Mouse (Mus musculus) limb, embryonic 13.5 days (tissue): Measurements from ENCODE around the gene Syce3. TPM values are rescaled to one million over a fixed set of nuclear protein-coding genes. Genes with fewer than 3 reads are reported as not detected.
"Not testable (repeated sequence)": the region's sequence is repeated elsewhere in the genome, so short reads cannot be mapped to it uniquely, and the experiment has no call there.

Experiments
- ATAC-seq: fragments of 200-750 bp; cut with Nextera tagmentation; 2 replicates; pipeline ENCODE4 v1.8.0; 2017; ENCODE audit warnings: low read depth, moderate number of reproducible peaks, moderate TSS enrichment; ENCODE audit not compliant: low FRiP score
- H3K27ac ChIP-seq: fragments of 300-500 bp; sonication (generic); 2 replicates; pipeline ENCODE4 v1.5.1; 2015; ENCODE audit warnings: inconsistent platforms, mild to moderate bottlenecking, moderate library complexity
- H3K27me3 ChIP-seq: fragments of 300-500 bp; sonication (generic); 2 replicates; pipeline ENCODE4 v1.6.1; 2015; ENCODE audit warnings: mild to moderate bottlenecking, inconsistent platforms
- H3K36me3 ChIP-seq: fragments of 300-500 bp; sonication (generic); 2 replicates; pipeline ENCODE4 v1.6.1; 2015; ENCODE audit warnings: inconsistent platforms, mild to moderate bottlenecking, moderate library complexity
- H3K4me1 ChIP-seq: fragments of 300-500 bp; sonication (generic); 2 replicates; pipeline ENCODE4 v1.6.1; 2015; ENCODE audit warnings: inconsistent platforms
- H3K4me2 ChIP-seq: fragments of 300-500 bp; sonication (generic); replicated peaks from 2 replicates; pipeline ENCODE4 v1.6.1; 2015; ENCODE audit warnings: inconsistent platforms, mild to moderate bottlenecking, moderate library complexity
- H3K4me3 ChIP-seq: fragments of 300-500 bp; sonication (generic); 2 replicates; pipeline ENCODE4 v1.5.1; 2015; ENCODE audit warnings: moderate library complexity, mild to moderate bottlenecking, inconsistent platforms
- H3K9ac ChIP-seq: fragments of 300-500 bp; sonication (generic); 2 replicates; pipeline ENCODE4 v1.6.1; 2015; ENCODE audit warnings: mild to moderate bottlenecking, inconsistent platforms
- H3K9me3 ChIP-seq: fragments of 300-500 bp; sonication (generic); 2 replicates; pipeline ENCODE4 v1.6.1; 2016; ENCODE audit warnings: inconsistent platforms
- WGBS: fragments of 180-500 bp; shearing (Covaris S2); methylation state at CpG from one replicate; pipeline ENCODE4 v1.1.7; 2015; 5-methylcytosine and 5-hydroxymethylcytosine counted together
- polyA plus RNA-seq: library from polyadenylated mRNA; unstranded; fragments of >200 nt; fragmentation: Nextera tagmentation; extraction: Ambion mirVana; gene quantifications from 2 replicates; pipeline ENCODE4 v1.2.1, GENCODE M21; 2015

The Syce3 gene
- polyA plus RNA-seq, 1 experiment from 2014 or later, result not detected

GRCm38 (mm10) chr15:89431271-89431670, 21.0 kb upstream of the Syce3 start:
- H3K4me1 ChIP-seq, result peaks cover 15% of the 10 kb centered on the region
- WGBS, result 88% methylated on average over 3 of the region's 3 CpGs
- no peak for ATAC-seq
- H3K4me3 ChIP-seq, result no peak overlapping the region
- no peak overlapping the region for H3K27ac ChIP-seq
- peaks cover 17% of the 10 kb centered on the region for H3K36me3 ChIP-seq
- H3K9me3 ChIP-seq, result no peaks in the 10 kb centered on the region
- H3K27me3 ChIP-seq, result no peaks in the 10 kb centered on the region
- H3K9ac ChIP-seq, result no peak overlapping the region
- no peak overlapping the region for H3K4me2 ChIP-seq

DNA sequence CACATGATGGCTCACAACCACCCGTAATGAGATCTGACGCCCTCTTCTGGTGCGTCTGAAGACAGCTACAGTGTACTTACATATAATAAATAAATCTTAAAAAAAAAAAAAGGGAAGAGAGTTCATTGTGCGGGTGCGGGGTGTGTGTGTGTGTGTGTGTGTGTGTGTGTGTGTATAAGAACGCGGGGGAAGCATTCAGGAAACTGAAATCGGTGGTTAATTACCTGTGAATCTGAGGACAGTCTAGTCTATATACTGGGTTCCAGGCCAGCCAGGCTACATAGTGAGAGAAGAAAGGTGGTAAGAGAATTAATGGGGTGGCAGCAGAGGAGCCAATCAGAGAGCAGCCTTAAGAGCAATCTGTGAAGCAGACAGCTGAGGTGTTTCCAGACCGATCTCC, 20.5 kb upstream of the Syce3 start:
- ATAC-seq, H3K27me3 ChIP-seq, H3K4me2 ChIP-seq, H3K9ac ChIP-seq, H3K27ac ChIP-seq, H3K9me3 ChIP-seq, H3K4me3 ChIP-seq: not testable (repeated sequence)
- Histone ChIP-seq H3K4me1 (peaks cover 17% of the 10 kb centered on the region), H3K36me3 (peaks cover 22% of the 10 kb centered on the region)
- WGBS, result 79% methylated on average over 9 of the region's 9 CpGs

DNA sequence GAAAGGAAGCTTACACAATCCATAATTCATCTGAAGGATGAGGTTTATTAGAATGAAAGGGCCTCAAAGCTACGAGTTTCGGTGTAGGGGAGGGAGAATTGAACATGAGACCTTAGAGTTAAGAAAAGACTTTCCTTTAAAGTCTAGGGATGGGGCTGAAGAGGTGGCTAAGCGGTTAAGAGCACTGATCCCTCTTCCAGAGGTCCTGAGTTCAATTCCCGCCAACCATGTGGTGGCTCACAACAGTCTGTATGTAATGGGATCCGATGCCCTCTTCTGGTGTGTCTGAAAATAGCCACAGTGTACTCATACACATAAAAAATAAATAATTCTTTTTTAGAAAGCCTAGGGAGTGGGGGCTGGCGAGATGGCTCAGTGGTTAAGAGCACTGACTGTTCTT, 20.0 kb upstream of the Syce3 start:
- Histone ChIP-seq H3K36me3 (peaks cover 26% of the 10 kb centered on the region), H3K4me2 (peak overlapping the region; percentile 91), H3K27me3 (no peaks in the 10 kb centered on the region), H3K9me3 (no peaks in the 10 kb centered on the region), H3K4me3 (peak overlapping the region; percentile 77), H3K4me1 (peaks cover 22% of the 10 kb centered on the region), H3K27ac (peak overlapping the region; percentile 93), H3K9ac (peak overlapping the region; percentile 75)
- WGBS, result 48% methylated on average over 6 of the region's 6 CpGs
- no peak for ATAC-seq

- Histone ChIP-seq H3K27me3 (no peaks in the 10 kb centered on the region), H3K4me3 (peak within 1 kb of the TSS; percentile 77), H3K4me1 (peaks cover 22% of the 10 kb centered on the region), H3K27ac (peak within 1 kb of the TSS; percentile 93), H3K36me3 (peaks cover 26% of the 10 kb centered on the region), H3K9ac (peak within 1 kb of the TSS; percentile 75), H3K9me3 (no peaks in the 10 kb centered on the region), H3K4me2 (peak within 1 kb of the TSS; percentile 91)
- peak; percentile 92 for ATAC-seq
- under 1% methylated on average over 70 of the region's 70 CpGs for WGBS
These were observed 19.3 kb upstream of the Syce3 start, which contains the start of the genes C730034F03Rik, Gm44502 and Chkb for GRCm38 (mm10) chr15:89429352-89430221. TSS of gene C730034F03Rik (plus strand) at chr15:89429589. TSS of gene Gm44502 (minus strand) at chr15:89429696. TSS of gene Chkb (minus strand) at chr15:89429908.

GRCm38 (mm10) chr15:89428821-89429351, 18.6 kb upstream of the Syce3 start:
- 4% methylated on average over 22 of the region's 22 CpGs for WGBS

GRCm38 (mm10) chr15:89428136-89428790, 18.0 kb upstream of the Syce3 start:
- Histone ChIP-seq H3K4me2 (peak overlapping the region; percentile 91), H3K9me3 (no peaks in the 10 kb centered on the region), H3K27me3 (no peaks in the 10 kb centered on the region), H3K4me3 (peak overlapping the region; percentile 77), H3K27ac (no peak overlapping the region), H3K9ac (peak overlapping the region; percentile 75), H3K36me3 (peaks cover 26% of the 10 kb centered on the region), H3K4me1 (peaks cover 22% of the 10 kb centered on the region)
- ATAC-seq, result no peak
- 82% methylated on average over 19 of the region's 19 CpGs for WGBS

More at GRCm38 (mm10) chr15:89428821-89429351, 18.6 kb upstream of the Syce3 start:
- Histone ChIP-seq H3K36me3 (peaks cover 26% of the 10 kb centered on the region), H3K4me3 (peak overlapping the region; percentile 77), H3K27ac (no peak overlapping the region; the same call in 1 of the 2 replicates), H3K27me3 (no peaks in the 10 kb centered on the region), H3K4me1 (peaks cover 22% of the 10 kb centered on the region), H3K4me2 (peak overlapping the region; percentile 91), H3K9ac (peak overlapping the region; percentile 75), H3K9me3 (no peaks in the 10 kb centered on the region)
- peak; percentile 55; the same call in 1 of the 2 replicates for ATAC-seq

GRCm38 (mm10) chr15:89426716-89427115, 16.4 kb upstream of the Syce3 start:
- ATAC-seq, result no peak
- H3K9me3 ChIP-seq, result no peaks in the 10 kb centered on the region
- no peak overlapping the region for H3K4me2 ChIP-seq
- H3K9ac ChIP-seq, result no peak overlapping the region
- no peak overlapping the region for H3K27ac ChIP-seq
- peaks cover 26% of the 10 kb centered on the region for H3K36me3 ChIP-seq
- WGBS, result 94% methylated on average over 10 of the region's 10 CpGs
- peaks cover 22% of the 10 kb centered on the region for H3K4me1 ChIP-seq
- no peaks in the 10 kb centered on the region for H3K27me3 ChIP-seq
- no peak overlapping the region for H3K4me3 ChIP-seq

GRCm38 (mm10) chr15:89425711-89426121, 15.4 kb upstream of the Syce3 start, which contains the start of gene Cpt1b:
TSS of gene Cpt1b (minus strand) at chr15:89425863.
- ATAC-seq, result no peak
- H3K4me1 ChIP-seq, result peaks cover 22% of the 10 kb centered on the region
- H3K36me3 ChIP-seq, result peaks cover 26% of the 10 kb centered on the region
- peak within 1 kb of the TSS; percentile 31; the same call in 1 of the 2 replicates for H3K9ac ChIP-seq
- no peak within 1 kb of the TSS for H3K27ac ChIP-seq
- H3K4me2 ChIP-seq, result peak within 1 kb of the TSS; percentile 28; the same call in 1 of the 2 replicates
- 27% methylated on average over 6 of the region's 6 CpGs for WGBS
- no peaks in the 10 kb centered on the region for H3K27me3 ChIP-seq
- H3K9me3 ChIP-seq, result no peaks in the 10 kb centered on the region
- no peak within 1 kb of the TSS for H3K4me3 ChIP-seq

DNA sequence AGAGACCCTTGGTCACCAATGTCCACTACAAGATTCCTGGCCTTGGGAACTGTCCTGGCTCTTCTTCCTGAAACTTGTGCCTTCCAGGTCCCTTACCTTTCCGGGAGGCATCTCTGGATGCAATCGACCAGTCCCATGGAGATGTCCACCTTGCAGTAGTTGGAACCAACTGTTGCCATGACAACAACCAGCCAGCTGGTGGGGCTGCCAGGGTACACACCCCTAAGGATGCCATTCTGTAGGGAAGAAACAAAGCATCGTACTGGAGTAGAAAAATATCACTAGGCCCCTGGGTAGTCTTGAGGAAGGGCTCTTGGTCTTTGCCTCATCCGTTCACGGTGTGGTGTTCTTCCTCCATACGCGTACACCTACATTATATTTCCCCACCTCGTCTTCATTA, 14.3 kb upstream of the Syce3 start:
- Histone ChIP-seq H3K9me3 (no peaks in the 10 kb centered on the region), H3K27ac (no peak overlapping the region), H3K4me2 (no peak overlapping the region), H3K36me3 (peaks cover 35% of the 10 kb centered on the region), H3K4me3 (no peak overlapping the region), H3K9ac (no peak overlapping the region), H3K27me3 (no peaks in the 10 kb centered on the region), H3K4me1 (peaks cover 17% of the 10 kb centered on the region)
- 83% methylated on average over 8 of the region's 8 CpGs for WGBS
- ATAC-seq, result no peak

DNA sequence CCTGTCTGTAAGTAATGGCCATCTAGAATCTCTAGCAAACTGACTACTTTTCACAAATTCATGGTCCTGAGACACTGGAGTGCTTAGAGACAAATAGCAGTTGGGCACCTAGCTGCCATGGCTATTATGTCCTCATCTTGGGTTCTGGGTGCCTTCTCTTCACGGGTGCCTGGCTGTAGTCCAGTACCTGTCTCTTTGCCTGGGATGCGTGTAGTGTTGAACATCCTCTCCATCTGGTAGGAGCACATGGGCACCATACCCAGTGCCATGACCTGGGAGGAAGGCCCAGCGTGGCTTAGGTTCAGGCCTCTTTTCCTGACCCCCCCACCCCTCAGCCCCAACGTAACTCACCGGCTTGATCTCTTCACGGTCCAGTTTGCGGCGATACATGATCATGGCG, 11.6 kb upstream of the Syce3 start:
- ATAC-seq, result no peak
- Histone ChIP-seq H3K4me1 (peaks cover 7% of the 10 kb centered on the region), H3K4me3 (no peak overlapping the region), H3K27me3 (no peaks in the 10 kb centered on the region), H3K27ac (no peak overlapping the region), H3K9ac (no peak overlapping the region), H3K36me3 (peaks cover 32% of the 10 kb centered on the region), H3K4me2 (no peak overlapping the region), H3K9me3 (no peaks in the 10 kb centered on the region)
- 94% methylated on average over 9 of the region's 9 CpGs for WGBS

DNA sequence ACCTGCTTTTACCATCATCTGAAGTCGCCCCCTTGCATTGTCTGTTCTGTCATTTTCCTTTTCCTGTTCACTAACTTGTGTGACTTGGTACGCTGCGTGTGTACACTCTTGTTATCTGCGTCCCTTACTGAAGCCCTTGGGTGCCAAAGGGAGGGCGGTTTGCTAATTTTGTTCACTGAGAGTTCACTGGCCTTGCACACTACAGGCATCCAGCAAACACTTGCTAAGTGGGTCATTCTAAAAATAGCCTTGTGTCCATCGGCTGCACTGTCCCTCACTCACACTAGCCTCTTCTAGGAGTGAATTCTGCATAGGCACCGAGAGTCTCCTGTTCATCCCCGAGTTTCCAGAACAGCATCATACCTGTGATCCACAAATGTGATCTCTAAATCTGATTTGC, 5.0 kb upstream of the Syce3 start:
- Histone ChIP-seq H3K36me3 (peaks cover 18% of the 10 kb centered on the region), H3K27ac (no peak overlapping the region), H3K9ac (no peak overlapping the region), H3K27me3 (no peaks in the 10 kb centered on the region), H3K9me3 (no peaks in the 10 kb centered on the region), H3K4me3 (no peak overlapping the region), H3K4me2 (no peak overlapping the region), H3K4me1 (no peaks in the 10 kb centered on the region)
- 89% methylated on average over 8 of the region's 8 CpGs for WGBS
- no peak for ATAC-seq

DNA sequence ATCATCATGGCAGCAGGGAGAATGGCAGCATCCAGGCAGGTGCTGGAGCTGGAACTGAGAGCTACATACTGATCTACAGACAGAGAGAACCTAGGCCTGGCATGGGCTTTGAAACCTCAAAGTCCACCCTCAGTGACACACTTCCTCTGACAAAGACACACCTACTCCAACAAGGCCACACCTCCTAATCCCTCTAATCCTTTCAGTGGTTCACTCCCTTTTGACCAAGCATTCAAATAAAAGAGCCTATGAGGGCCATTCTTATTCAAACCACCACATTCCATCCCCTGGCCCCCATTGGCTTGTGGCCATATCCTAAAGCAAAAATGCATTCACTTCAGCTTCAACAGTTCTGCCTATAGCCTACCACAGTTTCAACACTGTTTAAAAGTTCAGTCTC, 3.6 kb downstream of the Syce3 start:
- H3K4me3 ChIP-seq, result no peak overlapping the region
- no peaks in the 10 kb centered on the region for H3K4me1 ChIP-seq
- H3K9ac ChIP-seq, result no peak overlapping the region
- no peak overlapping the region for H3K4me2 ChIP-seq
- no peak overlapping the region for H3K27ac ChIP-seq
- ATAC-seq, result no peak
- no peaks in the 10 kb centered on the region for H3K27me3 ChIP-seq
- no peaks in the 10 kb centered on the region for H3K36me3 ChIP-seq
- H3K9me3 ChIP-seq, result peaks cover 15% of the 10 kb centered on the region; the same call in 1 of the 2 replicates
